Mouse (Mus musculus) cerebellum, adult 9-10 months (tissue): Measurements from ENCODE around the gene Gng12.

Experiments
- DNase-seq: peaks from one replicate; pipeline ENCODE4 v3.0.0; 2022

Gng12 gene

GRCm38 (mm10) chr6:66920786-66921185, 24.6 kb downstream of the Gng12 start:
- no peak for DNase-seq

DNA sequence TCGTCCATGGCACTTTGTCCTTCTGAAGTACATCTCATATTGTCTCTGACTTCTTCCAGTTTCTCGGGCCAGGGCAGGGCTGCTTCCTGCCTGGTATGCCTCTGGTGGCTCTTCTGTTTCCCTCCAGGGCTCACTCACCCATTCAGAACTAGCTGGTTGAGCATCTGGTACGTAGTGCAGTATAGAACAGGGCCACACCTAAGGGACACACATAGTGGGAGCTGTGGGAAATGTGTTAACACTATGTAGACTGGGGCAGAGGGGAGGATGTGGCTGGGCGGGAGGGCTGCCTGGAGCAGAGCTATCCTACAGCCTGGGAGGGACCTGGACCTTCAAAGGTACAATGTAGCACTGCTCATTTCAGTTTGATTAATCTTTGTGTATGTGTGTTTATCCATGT, 25.6 kb downstream of the Gng12 start:
- no peak for DNase-seq

DNA sequence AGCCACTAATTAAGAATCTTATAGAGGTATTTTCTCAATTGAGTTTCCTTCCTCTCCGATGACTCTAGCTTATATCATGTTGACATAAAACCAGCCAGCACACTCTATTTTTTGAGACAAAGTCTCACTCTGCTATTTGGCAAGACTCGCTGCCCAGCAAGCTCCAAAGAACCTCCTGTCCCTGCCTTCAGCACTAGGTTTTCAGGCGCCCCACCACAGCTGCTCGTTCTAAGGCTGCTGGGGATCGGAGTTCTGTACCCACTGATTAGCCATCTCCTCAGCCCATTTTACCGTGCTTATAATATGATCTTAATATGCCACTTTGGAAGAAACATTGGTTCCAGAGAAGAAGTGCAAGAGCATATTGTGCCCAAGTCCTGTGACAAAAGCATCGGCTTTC, 26.3 kb downstream of the Gng12 start:
- DNase-seq = no peak

- no peak for DNase-seq
Measured at GRCm38 (mm10) chr6:66923851-66924250, 27.7 kb downstream of the Gng12 start.

DNA sequence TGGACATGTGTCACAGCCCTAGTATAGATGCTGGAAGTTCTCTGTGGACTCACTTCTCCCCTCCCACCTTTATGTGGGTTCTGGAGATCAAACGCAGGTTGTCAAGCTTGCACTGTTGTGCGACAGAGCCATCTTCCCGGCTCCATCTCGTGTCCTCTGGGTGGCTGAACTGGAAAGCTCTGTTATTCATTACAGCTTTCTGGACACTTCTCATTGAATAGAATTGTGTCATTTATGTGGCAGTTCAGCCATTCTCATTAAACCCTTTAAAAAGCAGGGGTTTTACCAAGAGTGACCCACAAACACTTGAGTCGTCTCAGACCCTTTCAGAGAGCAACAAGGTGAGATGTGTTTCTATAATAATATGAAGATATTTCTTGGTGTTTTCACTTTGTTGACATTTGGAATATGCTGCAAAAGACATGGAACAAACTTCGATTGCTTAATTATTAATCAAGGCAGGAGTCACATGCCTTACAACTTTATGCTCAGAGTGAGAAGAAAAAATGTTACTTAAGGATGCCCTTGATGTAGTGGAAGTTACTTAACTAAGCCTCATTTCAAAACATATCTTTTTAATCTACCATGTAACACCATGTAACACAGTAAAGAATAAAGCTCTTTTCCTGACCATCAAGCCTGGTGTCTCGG, 28.2 kb downstream of the Gng12 start:
- no peak for DNase-seq

DNA sequence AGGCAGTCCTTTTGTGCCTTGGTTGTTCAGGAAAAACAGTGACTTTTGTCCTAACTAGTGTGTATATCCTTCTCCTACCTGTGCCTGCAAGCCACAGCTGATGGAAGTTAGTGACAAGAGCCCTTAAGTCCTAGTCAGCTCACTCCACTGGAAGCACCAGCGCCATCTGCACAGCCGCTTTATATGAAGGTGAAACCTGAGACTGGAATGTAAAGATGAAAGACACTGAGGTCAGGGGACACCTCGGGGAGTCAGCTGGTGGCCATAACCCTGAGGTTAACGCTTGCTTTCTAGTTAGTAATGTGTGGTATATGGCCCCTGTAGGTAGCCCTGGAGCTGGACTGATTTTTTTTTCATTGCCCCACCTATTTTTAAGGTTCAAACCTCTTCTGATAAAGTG, 30.1 kb downstream of the Gng12 start:
- DNase-seq = no peak

DNA sequence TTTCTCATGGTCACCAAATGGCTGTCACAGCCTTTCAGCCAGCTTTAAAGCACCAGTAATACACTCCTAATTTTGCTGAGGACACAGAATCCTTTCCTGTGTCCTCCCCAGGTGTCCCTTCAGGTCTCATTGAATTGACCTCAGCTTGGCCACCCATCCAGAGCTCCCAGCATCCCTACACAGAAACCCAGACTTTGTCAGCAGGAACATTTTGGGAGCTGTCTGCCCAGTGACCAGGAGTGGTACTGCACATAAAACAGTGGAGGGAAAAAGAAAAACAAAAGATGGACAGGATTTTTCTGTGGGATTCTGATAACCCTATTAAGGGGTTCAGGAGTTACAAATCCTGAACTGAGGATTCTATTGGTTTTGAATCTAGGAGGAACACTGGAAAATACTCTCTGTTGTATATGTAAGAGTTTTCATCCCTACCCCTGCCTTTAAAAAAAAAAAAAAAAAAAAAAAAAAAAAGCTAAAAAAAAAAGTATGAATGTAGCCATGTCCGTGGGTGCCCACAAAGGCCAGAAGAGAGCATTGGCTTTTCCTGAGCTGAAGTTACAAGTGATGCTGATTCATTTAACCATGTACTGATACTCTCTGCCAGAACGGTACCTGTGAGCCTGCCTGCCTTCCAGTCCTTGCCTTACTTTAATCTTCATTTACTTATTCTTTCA, 32.9 kb downstream of the Gng12 start:
- no peak for DNase-seq

DNA sequence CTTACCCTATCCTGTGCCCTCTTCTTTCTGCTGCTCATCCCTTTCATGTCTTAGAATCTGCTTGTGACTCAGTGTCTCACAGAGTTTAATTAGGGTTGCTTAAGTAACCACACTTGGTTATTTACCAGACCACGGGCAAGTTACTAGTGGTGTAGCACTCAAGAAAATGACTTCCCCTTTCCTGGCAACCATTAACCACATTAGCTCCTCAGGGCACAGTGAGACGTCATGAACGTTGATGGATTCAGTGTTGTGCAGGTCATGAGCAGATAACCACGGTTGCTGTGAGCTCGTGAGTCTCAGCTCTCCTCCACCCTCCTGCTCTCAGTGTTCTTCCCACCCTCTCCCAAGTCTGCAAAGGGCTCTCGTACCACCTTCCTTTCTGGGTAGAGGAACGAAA, 33.5 kb downstream of the Gng12 start:
- DNase-seq = no peak

DNA sequence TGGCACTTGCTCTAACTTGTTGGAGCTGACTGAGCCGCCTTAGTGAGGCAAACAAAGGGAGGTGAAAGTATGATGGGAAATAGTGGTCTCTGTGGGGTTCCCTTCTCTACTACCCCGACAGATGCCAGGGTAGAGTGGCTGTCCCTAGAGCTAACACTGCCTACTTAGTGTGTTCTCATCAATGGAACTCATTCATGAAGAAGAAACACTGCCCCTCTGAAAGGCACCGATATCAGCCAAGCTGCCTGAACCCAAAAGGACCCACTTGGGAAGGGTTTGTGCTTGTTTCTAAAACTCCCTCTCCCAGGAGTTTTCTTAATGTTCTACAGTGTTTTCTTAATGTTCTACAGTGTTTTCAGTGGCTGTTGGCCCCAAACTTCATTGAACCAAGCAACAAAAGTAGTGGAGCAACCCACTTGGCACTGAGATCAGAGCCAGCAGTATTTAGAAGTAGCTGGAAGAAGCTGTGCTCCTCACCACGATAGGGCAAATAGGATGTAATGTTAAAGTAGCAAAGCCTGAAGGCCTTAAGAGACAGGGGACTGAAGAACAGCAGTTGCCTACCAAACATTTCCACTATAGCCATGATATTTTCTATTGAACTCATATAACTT, 36.1 kb downstream of the Gng12 start:
- DNase-seq = no peak

DNA sequence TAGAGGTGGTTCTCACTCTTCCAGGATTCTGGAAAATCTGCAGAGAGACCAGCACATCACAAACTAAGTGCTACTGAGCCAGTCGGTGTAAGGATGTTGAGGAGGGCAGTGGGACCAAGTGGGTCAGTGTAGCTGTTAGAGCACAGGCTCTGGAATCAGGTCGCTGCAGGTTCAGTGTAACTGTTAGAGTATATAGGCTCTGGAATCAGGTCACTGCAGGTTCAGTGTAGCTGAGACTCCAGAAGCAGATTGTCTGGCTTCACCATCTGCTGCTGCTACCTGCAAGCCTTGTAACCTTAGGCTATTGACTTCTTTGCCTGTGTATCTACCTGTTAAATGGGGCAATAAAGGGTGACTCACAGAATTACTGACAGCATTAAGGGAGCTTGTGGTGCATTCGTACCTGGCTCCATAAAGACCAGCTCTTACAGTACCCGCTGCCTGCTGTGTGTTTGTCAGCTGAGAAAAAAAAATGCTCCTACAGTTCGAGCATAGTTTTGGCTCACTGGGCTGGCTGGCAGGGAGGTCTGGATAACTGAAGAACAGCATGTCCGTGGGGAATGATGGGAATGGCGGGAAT, 44.5 kb downstream of the Gng12 start:
- peak; percentile 42 for DNase-seq

DNA sequence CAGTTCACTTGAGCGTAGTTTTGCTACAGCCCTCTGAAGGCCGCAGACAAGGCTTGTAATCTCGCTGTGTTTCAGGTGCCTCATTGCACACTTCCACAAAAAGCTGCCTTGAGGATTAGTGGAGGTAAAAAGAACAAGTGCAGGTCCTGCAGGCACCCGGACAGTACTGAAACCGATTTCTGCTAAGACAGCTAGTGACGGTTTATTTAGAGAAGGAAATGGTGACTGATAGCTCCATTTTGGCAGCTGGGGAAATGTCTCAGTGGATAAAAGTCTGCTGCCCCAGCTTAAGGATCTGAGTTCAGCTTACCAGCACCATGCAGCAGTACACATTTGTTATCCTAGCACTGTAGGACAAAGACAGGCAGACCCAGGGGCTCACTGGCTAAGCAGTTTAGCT, 45.6 kb downstream of the Gng12 start:
- DNase-seq = no peak

DNA sequence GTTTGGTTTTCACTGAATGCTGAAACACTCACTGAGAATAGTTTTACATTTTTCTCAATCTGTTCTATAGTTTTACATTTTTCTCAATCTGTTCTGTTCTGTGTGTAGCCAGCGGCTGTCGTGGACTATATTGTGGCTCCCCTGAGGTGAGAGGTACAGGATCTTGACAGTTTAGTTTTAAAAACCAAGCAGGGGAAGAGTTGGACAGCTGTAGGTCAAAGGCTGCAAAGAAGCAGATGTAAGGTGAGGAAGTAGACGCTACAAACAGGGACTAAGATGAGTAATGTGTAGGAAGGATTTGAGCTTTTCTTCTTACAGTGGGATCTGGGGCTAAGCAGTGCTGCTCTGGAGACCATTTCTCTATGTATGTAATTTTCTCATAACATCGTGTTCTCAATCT, 46.6 kb downstream of the Gng12 start:
- no peak for DNase-seq

DNA sequence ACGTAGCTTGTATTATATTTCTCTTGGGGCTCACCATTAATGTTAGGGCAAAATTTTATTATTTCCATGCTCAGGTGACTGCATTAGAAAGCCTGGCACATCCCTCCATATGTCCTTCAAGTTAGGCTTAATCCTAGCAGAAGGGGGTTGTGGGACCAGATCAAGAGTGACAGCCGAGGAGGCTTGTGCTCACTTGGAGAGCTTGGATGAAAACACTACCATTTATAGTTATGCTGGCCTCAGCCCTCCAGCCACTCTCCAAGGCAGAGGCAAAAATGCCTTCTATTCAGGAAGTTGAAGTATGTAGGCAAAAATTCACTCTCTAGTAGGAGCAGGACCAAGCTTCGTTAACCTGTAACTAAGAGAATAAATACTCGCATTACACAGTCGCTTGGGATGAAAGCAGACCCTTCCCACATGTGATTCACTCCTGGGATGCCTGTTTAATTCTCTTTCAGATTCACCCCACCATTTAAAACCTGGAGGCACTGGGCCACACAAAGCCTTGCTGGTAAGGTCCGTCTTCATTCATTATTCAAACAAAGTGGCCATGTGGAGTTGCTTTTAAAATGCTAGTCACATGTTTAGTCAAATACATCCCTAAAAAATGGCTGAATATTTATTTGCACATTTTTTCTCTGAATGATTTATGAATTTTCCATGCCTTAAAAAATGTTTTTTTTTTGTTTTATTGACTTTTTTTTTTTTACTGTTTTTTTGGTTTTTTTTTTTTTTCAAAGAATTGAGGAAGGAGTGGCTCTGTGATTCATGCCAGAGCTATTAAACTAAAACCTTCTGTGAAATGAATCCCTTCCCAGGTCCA, 47.4 kb downstream of the Gng12 start:
- no peak for DNase-seq

- DNase-seq = no peak
Measured at GRCm38 (mm10) chr6:66944190-66945003, 48.2 kb downstream of the Gng12 start.

DNA sequence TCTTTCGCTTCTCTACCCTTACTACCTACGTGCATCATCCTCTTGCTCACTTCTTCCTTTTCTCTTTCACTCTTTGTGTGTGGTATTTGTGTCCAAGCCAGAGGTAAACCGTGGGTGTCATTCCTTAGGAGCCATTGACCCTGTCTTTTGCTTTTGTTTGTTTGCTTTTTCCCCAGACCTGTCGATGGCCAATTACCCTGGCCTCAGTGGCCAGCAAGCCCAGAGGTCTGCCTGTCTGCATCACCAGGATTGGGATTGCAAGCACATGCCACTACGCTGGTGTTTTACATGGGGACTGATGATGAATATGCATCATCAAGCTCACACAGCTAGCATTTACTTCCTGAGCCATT, 48.8 kb downstream of the Gng12 start:
- DNase-seq = no peak

DNA sequence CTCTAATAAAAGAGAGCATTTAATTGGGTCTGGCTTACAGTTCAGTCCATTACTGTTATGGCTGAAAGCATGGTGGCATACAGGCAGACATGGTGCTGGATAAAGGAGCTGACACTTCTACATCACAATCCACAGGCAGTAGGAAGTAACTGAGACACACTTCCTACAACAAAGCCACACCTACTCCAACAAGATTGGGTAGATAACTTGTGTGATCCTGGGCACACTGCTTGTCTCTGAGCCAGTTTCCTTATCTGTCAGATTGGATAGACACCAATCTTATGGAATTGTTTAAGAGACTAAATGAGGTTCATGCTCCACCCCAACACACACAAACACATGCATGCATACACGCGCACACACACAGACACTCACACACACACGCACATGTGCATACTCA, 51.9 kb downstream of the Gng12 start:
- no peak for DNase-seq

- no peak for DNase-seq
Measured at GRCm38 (mm10) chr6:66948848-66949247, 52.7 kb downstream of the Gng12 start.

- DNase-seq = no peak
Measured at GRCm38 (mm10) chr6:66951726-66952418, 55.7 kb downstream of the Gng12 start.

GRCm38 (mm10) chr6:66953951-66954519, 57.8 kb downstream of the Gng12 start:
- no peak for DNase-seq

GRCm38 (mm10) chr6:66955089-66955657, 59.0 kb downstream of the Gng12 start:
- peak; percentile 47 for DNase-seq
